Mouse (Mus musculus): ENCODE measurements at regions not wholly inside any gene's neighbourhood (a gene's known extent, or its start where the extent isn't known, plus 50 kb on each side); places are given as distances from the start of the nearest gene placed in this dataset.

- peak; percentile 2 for DNase-seq (ENCODE audit: extremely low spot score)
Observed at GRCm38 (mm10) chrX:45340661-45341060, 250.0 kb downstream of the Prr32 start.

All from embryo, embryonic 9.5 days (tissue).